Mouse (Mus musculus) MEL (cell line): ENCODE measurements around the gene Orai1. TPM values are rescaled to one million over a fixed set of nuclear protein-coding genes. Genes with fewer than 3 reads are reported as not detected.
A peak's percentile ranks its signal among the peaks of the same experiment; 100 is the strongest.

Experiments
- DNase-seq: peaks from one replicate; pipeline ENCODE4 v3.0.0; 2011; ENCODE audit warnings: low read depth, low spot score
- H3K27ac ChIP-seq: 2 replicates; pipeline ENCODE4 v1.5.1; 2012; ENCODE audit warnings: low read depth, mild to moderate bottlenecking, control low read depth, low read length, moderate library complexity; ENCODE audit not compliant: control insufficient read depth
- H3K27me3 ChIP-seq, 2 experiments: fragments of 150-350 bp in 1 of 2; sonication (generic) in 1 of 2; 2 replicates each; pipeline ENCODE4 v1.6.1; 2012; ENCODE audit warnings: low read length in 2 of 2, mild to moderate bottlenecking in 2 of 2, improper control_type of control experiment in 1 of 2, moderate library complexity in 1 of 2; ENCODE audit not compliant: insufficient read depth in 2 of 2, control insufficient read depth in 1 of 2
- H3K36me3 ChIP-seq, 2 experiments: 2 replicates each; pipeline ENCODE4 v1.6.1; 2012 to 2014; ENCODE audit warnings: low read length in 2 of 2, improper control_type of control experiment in 1 of 2, inconsistent platforms in 1 of 2, mild to moderate bottlenecking in 1 of 2; ENCODE audit not compliant: insufficient read depth in 2 of 2, control insufficient read depth in 1 of 2
- H3K4me1 ChIP-seq, 2 experiments: fragments of 150-350 bp in 1 of 2; sonication (generic) in 1 of 2; 2 replicates each; pipeline ENCODE4 v1.6.1; 2012; ENCODE audit warnings: low read length in 2 of 2, improper control_type of control experiment in 1 of 2, mild to moderate bottlenecking in 1 of 2; ENCODE audit not compliant: insufficient read depth in 2 of 2, control insufficient read depth in 1 of 2
- H3K4me3 ChIP-seq, 2 experiments: fragments of 150-350 bp in 1 of 2; sonication (generic) in 1 of 2; 2 replicates each; pipeline ENCODE4 v1.5.1; 2012; ENCODE audit warnings: low read depth in 2 of 2, low read length in 2 of 2, mild to moderate bottlenecking in 2 of 2, moderate library complexity in 2 of 2, control low read depth in 1 of 2, improper control_type of control experiment in 1 of 2; ENCODE audit not compliant: control insufficient read depth in 1 of 2, insufficient read depth in 1 of 2
- H3K79me2 ChIP-seq: 2 replicates; pipeline ENCODE4 v1.6.1; 2012; ENCODE audit warnings: mild to moderate bottlenecking, low read length, moderate library complexity; ENCODE audit not compliant: control insufficient read depth, poor library complexity, insufficient read depth
- H3K9ac ChIP-seq: 2 replicates; pipeline ENCODE4 v1.6.1; 2012; ENCODE audit warnings: low read depth, mild to moderate bottlenecking, control low read depth, low read length, moderate library complexity; ENCODE audit not compliant: control insufficient read depth, poor library complexity, severe bottlenecking
- H3K9me3 ChIP-seq: fragments of 150-350 bp; sonication (generic); replicated peaks from 2 replicates; pipeline ENCODE4 v1.6.1; 2012; ENCODE audit warnings: mild to moderate bottlenecking, low read length, improper control_type of control experiment, moderate library complexity; ENCODE audit not compliant: insufficient read depth
- BHLHE40 ChIP-seq: IDR thresholded peaks from 2 replicates; pipeline ENCODE4 v1.6.1; 2012; ENCODE audit warnings: low read depth, mild to moderate bottlenecking, inconsistent platforms, low read length, improper control_type of control experiment, borderline replicate concordance
- CHD2 ChIP-seq: IDR thresholded peaks from 2 replicates; pipeline ENCODE4 v1.6.1; 2011; ENCODE audit warnings: low read length, improper control_type of control experiment
- E2F4 ChIP-seq: IDR thresholded peaks from 2 replicates; pipeline ENCODE4 v1.6.1; 2011; ENCODE audit warnings: low read depth, low read length, improper control_type of control experiment, borderline replicate concordance
- ELF1 ChIP-seq: IDR thresholded peaks from 2 replicates; pipeline ENCODE4 v1.6.1; 2014; ENCODE audit warnings: low read depth, mild to moderate bottlenecking, inconsistent platforms, low read length, improper control_type of control experiment, moderate library complexity
- EP300 ChIP-seq, 2 experiments: IDR thresholded peaks; 2 replicates each; pipeline ENCODE4 v1.6.1; 2011; ENCODE audit warnings: improper control_type of control experiment in 2 of 2, low read length in 2 of 2, low read depth in 1 of 2, mild to moderate bottlenecking in 1 of 2
- HCFC1 ChIP-seq: IDR thresholded peaks from 2 replicates; pipeline ENCODE4 v1.6.1; 2012; ENCODE audit warnings: low read depth, mild to moderate bottlenecking, inconsistent platforms, low read length, improper control_type of control experiment, moderate library complexity
- KAT2A ChIP-seq: conservative IDR thresholded peaks from 2 replicates; pipeline ENCODE4 v1.6.1; 2012; ENCODE audit warnings: low read depth, low read length, improper control_type of control experiment, inconsistent platforms
- MAX ChIP-seq: IDR thresholded peaks from 2 replicates; pipeline ENCODE4 v1.6.1; 2011; ENCODE audit warnings: low read length, improper control_type of control experiment
- MXI1 ChIP-seq: IDR thresholded peaks from 2 replicates; pipeline ENCODE4 v1.6.1; 2011; ENCODE audit warnings: mild to moderate bottlenecking, low read depth, low read length, improper control_type of control experiment
- MYB ChIP-seq: IDR thresholded peaks from 2 replicates; pipeline ENCODE4 v1.6.1; 2011; ENCODE audit warnings: mild to moderate bottlenecking, low read depth, low read length, improper control_type of control experiment
- NELFE ChIP-seq: IDR thresholded peaks from 2 replicates; pipeline ENCODE4 v1.6.1; 2011; ENCODE audit warnings: low read depth, low read length, improper control_type of control experiment
- POLR2AphosphoS2 ChIP-seq: IDR thresholded peaks from 2 replicates; pipeline ENCODE4 v1.6.1; 2011; ENCODE audit warnings: low read length, improper control_type of control experiment
- POLR2AphosphoS5 ChIP-seq: IDR thresholded peaks from 2 replicates; pipeline ENCODE4 v1.6.1; 2012; ENCODE audit warnings: low read depth, borderline replicate concordance, mild to moderate bottlenecking, inconsistent platforms, low read length, moderate library complexity, mixed read lengths
- SMC3 ChIP-seq: IDR thresholded peaks from 2 replicates; pipeline ENCODE4 v1.6.1; 2011; ENCODE audit warnings: low read depth, low read length, improper control_type of control experiment
- TAL1 ChIP-seq: IDR thresholded peaks from 2 replicates; pipeline ENCODE4 v1.6.1; 2012; ENCODE audit warnings: mild to moderate bottlenecking, inconsistent platforms, low read length, moderate library complexity, mixed read lengths
- TBP ChIP-seq: IDR thresholded peaks from 2 replicates; pipeline ENCODE4 v1.8.0; 2011; ENCODE audit warnings: low read depth, low read length, improper control_type of control experiment
- UBTF ChIP-seq: IDR thresholded peaks from 2 replicates; pipeline ENCODE4 v1.6.1; 2012; ENCODE audit warnings: low read depth, mild to moderate bottlenecking, inconsistent platforms, low read length, improper control_type of control experiment, moderate library complexity, borderline replicate concordance; ENCODE audit not compliant: insufficient read depth
- USF1 ChIP-seq: IDR thresholded peaks from 2 replicates; pipeline ENCODE4 v1.6.1; 2014; ENCODE audit warnings: low read depth, mild to moderate bottlenecking, inconsistent platforms, low read length, improper control_type of control experiment, moderate library complexity
- USF2 ChIP-seq, 2 experiments: IDR thresholded peaks; 2 replicates each; pipeline ENCODE4 v1.6.1; 2011 to 2012; ENCODE audit warnings: improper control_type of control experiment in 2 of 2, low read length in 2 of 2, borderline replicate concordance in 1 of 2, inconsistent platforms in 1 of 2, low read depth in 1 of 2, mild to moderate bottlenecking in 1 of 2; ENCODE audit not compliant: insufficient read depth in 1 of 2
- ZC3H11A ChIP-seq: IDR thresholded peaks from 2 replicates; pipeline ENCODE4 v1.6.1; 2012; ENCODE audit warnings: low read depth, mild to moderate bottlenecking, inconsistent platforms, low read length, improper control_type of control experiment
- ZKSCAN1 ChIP-seq: IDR thresholded peaks from 2 replicates; pipeline ENCODE4 v1.6.1; 2012; ENCODE audit warnings: low read depth, mild to moderate bottlenecking, inconsistent platforms, low read length, improper control_type of control experiment, moderate library complexity
- ZMIZ1 ChIP-seq: IDR thresholded peaks from 2 replicates; pipeline ENCODE4 v1.6.1; 2012; ENCODE audit warnings: low read depth, mild to moderate bottlenecking, inconsistent platforms, low read length, improper control_type of control experiment, moderate library complexity
- ZNF384 ChIP-seq: IDR thresholded peaks from 2 replicates; pipeline ENCODE4 v1.6.1; 2012; ENCODE audit warnings: low read depth, mild to moderate bottlenecking, inconsistent platforms, low read length, improper control_type of control experiment
- polyA plus RNA-seq, 2 experiments: library from polyadenylated mRNA; stranded (reverse) in 1 of 2; unstranded in 1 of 2; fragments of >175 nt in 1 of 2; fragments of >200 nt in 1 of 2; gene quantifications; 2 replicates each; pipeline versions ENCODE4 v1.2.1 to v1.2.4; 2012; ENCODE audit warnings: low replicate concordance in 2 of 2, low read depth in 1 of 2; ENCODE audit not compliant: insufficient read length in 2 of 2, insufficient read depth in 1 of 2, missing spikeins in 1 of 2
- total RNA-seq: library from RNA; depleted of rRNA; stranded (reverse); fragments of 300-350 nt; gene quantifications from 2 replicates; pipeline ENCODE4 v1.2.3, GENCODE M21; 2012

Orai1 gene
- total and polyA plus RNA-seq, 3 experiments, result 4.7 to 13.3 TPM; not detected in 1

GRCm38 (mm10) chr5:122991350-122992004, 23.4 kb upstream of the Orai1 start:
- Histone ChIP-seq H3K27ac (no peak overlapping the region), H3K4me1 (peaks cover 5 to 18% of the 10 kb centered on the region in 2 experiments; a peak in 3 of 4 replicates), H3K4me3 (no peak overlapping the region), H3K27me3 (no peaks in the 10 kb centered on the region), H3K9me3 (no peaks in the 10 kb centered on the region), H3K9ac (no peak overlapping the region), H3K36me3 (peaks cover 0 to 13% of the 10 kb centered on the region in 2 experiments; a peak in 2 of 4 replicates), H3K79me2 (peaks cover 2% of the 10 kb centered on the region; the same call in 1 of the 2 replicates)
- no peak for TF ChIP-seq BHLHE40
- TF ChIP-seq TBP, result no peak
- no peak for TF ChIP-seq ZC3H11A
- TF ChIP-seq ZMIZ1, result no peak
- TF ChIP-seq MYB, result no peak
- TF ChIP-seq E2F4, result no peak
- DNase-seq, result no peak

DNA sequence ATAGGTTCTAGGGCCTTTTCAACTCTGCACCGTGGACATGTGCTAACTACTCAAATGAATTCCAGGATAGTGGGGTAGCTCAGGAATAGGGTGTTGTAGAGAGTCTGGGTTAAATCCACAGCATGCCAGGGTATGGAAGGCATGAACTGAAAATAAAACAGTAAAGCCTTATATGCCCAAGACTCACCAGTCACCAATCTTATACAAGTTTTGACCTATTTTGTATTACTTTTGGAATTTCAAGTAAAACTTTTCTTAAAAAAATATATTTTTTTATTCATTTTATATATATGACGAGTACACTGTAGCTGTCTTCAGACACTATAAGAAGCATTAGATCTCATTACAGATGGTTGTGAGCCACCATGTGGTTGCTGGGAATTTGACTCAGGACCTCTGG, 21.1 kb upstream of the Orai1 start:
- no peak for DNase-seq
- Histone ChIP-seq H3K36me3 (peaks cover 0 to 13% of the 10 kb centered on the region in 2 experiments; a peak in 2 of 4 replicates), H3K4me1 (peaks cover 5 to 25% of the 10 kb centered on the region in 2 experiments; a peak in 3 of 4 replicates), H3K27me3 (no peaks in the 10 kb centered on the region), H3K9me3 (no peaks in the 10 kb centered on the region), H3K79me2 (peaks cover 2% of the 10 kb centered on the region; the same call in 1 of the 2 replicates), H3K4me3 (peak overlapping the region; percentile 41 to 57; a peak in 3 of 4 replicates), H3K9ac (peak overlapping the region; percentile 60)
- no peak for TF ChIP-seq MAX
- no peak for TF ChIP-seq UBTF
- TF ChIP-seq POLR2AphosphoS2, result no peak
- no peak for TF ChIP-seq TAL1
- no peak for TF ChIP-seq ELF1
- TF ChIP-seq BHLHE40, result no peak
- no peak for TF ChIP-seq NELFE
- TF ChIP-seq, all 39 proteins: peak for 0
- no peak overlapping the region for H3K27ac ChIP-seq

DNA sequence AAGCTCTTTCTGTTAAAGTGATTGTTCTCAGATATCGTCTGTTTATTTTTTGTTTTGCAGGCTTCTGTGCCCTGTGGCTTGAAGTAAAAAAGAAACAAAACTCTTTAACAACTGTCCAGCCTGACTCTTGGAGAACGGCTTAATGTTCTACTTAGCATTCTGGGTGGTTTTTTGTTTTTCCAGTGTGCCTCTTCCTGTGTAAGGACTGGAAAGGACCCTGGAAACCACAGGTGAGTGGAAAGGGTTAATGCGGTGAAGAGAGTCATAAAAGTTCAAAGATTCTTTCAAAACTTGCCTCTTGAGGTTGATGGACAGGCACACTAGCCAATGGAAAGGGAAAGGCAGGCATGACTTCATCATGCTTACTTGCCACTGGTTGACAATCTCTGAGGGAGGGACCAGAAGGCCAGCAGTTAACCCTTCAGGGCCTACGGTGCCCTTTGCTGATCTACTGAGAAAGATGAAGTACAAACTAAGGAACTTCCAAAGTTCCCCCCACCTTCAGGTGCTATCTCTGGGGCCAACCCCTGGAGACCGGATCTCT, 20.5 kb upstream of the Orai1 start:
- H3K27ac ChIP-seq, result no peak overlapping the region
- H3K4me1 ChIP-seq, result peaks cover 5 to 25% of the 10 kb centered on the region in 2 experiments; a peak in 3 of 4 replicates
- no peaks in the 10 kb centered on the region for H3K9me3 ChIP-seq
- H3K36me3 ChIP-seq, result peaks cover 0 to 13% of the 10 kb centered on the region in 2 experiments; a peak in 2 of 4 replicates
- H3K4me3 ChIP-seq, result peak overlapping the region; percentile 41 to 57; a peak in 3 of 4 replicates
- H3K79me2 ChIP-seq, result no peaks in the 10 kb centered on the region
- peak overlapping the region; percentile 60 for H3K9ac ChIP-seq
- H3K27me3 ChIP-seq, result no peaks in the 10 kb centered on the region
- peak; percentile 99 for DNase-seq
- TF ChIP-seq ZKSCAN1, result no peak
- TF ChIP-seq HCFC1, result peak; percentile 69
- TF ChIP-seq CHD2, result peak; percentile 85
- TF ChIP-seq ELF1, result 0 out of 2 replicates have a peak, but pooled peaks have one; percentile 21
- TF ChIP-seq USF1, result no peak
- TF ChIP-seq EP300 (IDR thresholded peaks at IDR 0.05; ENCODE audit: low read depth in 1 of 2, low read length in 2 of 2), result no peak
- TF ChIP-seq KAT2A, result no peak; the same call in 1 of the 2 replicates
- no peak for TF ChIP-seq ZNF384
- TF ChIP-seq USF2 (IDR thresholded peaks at IDR 0.05; ENCODE audit: borderline replicate concordance in 1 of 2, insufficient read depth in 1 of 2, low read depth in 1 of 2, low read length in 2 of 2), result no peak
- TF ChIP-seq POLR2AphosphoS5, result no peak
- TF ChIP-seq MXI1, result peak; percentile 55; the same call in 1 of the 2 replicates
- TF ChIP-seq UBTF, result no peak
- TF ChIP-seq SMC3, result no peak
